Mouse (Mus musculus): ENCODE data around the gene Gm15557.
"Not testable (repeated sequence)": the region's sequence is repeated elsewhere in the genome, so short reads cannot be mapped to it uniquely, and the experiment has no call there.

Gene Gm15557

DNA sequence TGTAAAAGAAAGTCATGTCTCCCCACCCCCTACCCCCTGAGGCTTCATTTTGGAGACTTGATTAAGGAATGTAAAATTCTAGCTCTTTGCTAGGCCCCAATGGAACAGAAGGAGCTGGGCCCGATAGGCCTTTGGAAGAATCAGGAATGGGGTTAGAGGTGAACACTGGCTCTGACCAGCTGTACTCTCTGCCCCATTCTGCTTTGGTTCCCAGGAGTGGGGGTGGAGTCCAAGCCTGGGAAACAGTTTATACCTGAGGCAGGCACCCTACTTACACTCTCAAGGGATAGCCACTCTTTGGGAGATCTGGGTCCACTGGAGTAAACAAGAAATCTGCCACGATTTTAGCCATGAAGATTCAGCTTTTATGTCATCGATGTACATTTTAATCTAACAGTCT, at the start of gene Gm15557:
Gene Gm15557 (plus strand): TSS at position 48 of the 400 bp plus-strand sequence.
- ATAC-seq (ENCODE audit: insufficient number of reproducible peaks, low FRiP score, low TSS enrichment): no peak

DNA sequence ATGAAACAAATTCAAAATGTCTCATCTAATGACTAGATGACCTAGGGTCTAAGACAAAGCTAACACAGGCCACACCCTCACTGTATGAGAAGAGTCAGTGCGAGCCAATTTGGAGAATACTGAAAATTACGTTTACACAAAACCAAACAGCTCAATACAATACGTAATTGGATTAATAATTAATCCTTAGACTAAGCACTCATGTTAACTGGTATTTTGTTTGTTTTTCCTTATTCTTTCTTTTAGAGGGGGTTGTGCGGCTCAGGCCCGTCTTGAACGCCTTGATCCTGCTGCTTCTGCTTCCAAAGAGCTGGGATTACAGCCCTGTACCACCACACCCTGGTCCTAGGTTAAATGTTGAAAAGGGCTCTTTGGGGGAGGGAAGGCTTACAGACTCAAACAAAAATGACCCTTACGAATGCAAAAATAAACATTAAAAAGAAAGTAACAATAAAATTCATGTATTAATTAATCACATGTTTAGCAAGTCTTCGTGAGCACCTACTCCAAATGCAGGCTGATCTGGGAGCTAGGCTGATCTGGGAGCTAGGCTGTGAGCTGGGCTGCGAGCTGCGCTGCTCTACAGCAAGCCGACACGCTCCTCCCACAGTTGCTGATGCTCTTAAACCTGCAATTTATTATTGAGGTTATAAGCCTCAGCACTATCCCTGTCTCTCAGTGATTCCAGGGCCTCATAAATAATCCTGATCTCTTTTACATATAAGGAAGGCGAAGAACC, 46.1 kb upstream of the Gm15557 start:
- no peak for ATAC-seq (ENCODE audit: insufficient number of reproducible peaks, low FRiP score, low TSS enrichment)

- no peak for ATAC-seq (ENCODE audit: insufficient number of reproducible peaks, low FRiP score, low TSS enrichment)
Observed at GRCm38 (mm10) chr2:155895046-155895735, 45.3 kb upstream of the Gm15557 start.

- ATAC-seq (ENCODE audit: insufficient number of reproducible peaks, low FRiP score, low TSS enrichment): no peak; the same call in 1 of the 2 replicates
Observed at GRCm38 (mm10) chr2:155902989-155903631, 37.4 kb upstream of the Gm15557 start.

- no peak for ATAC-seq (ENCODE audit: insufficient number of reproducible peaks, low FRiP score, low TSS enrichment)
Observed at GRCm38 (mm10) chr2:155903632-155904008, 36.9 kb upstream of the Gm15557 start.

DNA sequence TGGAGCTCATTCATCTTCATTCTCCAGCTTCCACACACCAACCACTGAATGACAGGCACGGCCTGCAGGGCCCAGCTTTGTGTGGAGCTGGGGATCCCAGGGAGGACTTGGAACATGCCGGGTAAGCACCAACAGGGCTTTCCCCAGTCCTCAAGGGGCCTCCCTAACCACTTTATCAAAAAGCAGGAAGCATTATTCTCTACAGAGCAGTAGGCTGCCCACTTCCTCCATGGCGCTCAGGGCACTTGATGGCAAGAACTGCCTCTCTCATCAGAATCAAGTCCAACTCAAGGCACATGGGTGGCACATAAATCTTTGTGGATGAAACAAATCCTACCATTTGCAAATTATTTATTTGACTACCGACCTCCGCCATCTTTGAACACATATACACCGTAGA, 25.8 kb upstream of the Gm15557 start:
- ATAC-seq (ENCODE audit: insufficient number of reproducible peaks, low FRiP score, low TSS enrichment): no peak

DNA sequence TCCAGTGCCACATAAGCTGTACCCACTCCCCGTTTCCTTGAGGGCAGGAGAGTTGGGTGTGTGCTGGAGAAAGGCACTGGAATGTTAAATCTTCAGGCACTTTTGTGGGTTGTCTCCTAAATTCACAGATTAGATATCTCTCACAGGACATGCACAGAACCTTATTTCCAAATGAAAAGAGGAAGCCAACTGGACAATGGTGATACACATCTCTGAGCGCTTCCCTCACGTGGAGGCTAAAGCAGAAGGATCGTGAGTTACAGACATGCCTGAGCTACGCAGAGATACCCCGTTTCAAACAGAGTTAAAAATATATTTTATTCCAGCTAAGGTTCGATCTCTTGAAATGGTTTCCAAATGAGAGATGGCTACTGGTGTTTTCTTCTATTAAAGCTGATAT, 17.4 kb upstream of the Gm15557 start:
- ATAC-seq (ENCODE audit: insufficient number of reproducible peaks, low FRiP score, low TSS enrichment): no peak

DNA sequence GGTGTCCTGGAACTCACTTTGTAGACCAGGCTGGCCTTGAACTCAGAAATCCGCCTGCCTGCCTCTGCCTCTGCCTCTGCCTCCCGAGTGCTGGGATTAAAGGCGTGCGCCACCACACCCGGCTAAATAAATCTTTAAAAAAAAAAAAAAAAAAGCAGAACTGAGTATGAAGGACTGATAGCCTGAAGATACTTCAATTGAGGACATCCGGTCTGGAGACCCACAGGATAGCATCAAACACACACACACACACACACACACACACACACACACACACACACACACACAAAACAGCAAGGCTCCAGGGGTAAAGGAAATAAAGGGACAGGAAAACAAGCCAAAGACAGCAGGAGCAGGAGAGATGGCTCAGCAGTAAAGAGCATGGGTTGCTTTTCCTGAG, 15.3 kb upstream of the Gm15557 start:
- ATAC-seq (ENCODE audit: insufficient number of reproducible peaks, low FRiP score, low TSS enrichment): not testable (repeated sequence)

DNA sequence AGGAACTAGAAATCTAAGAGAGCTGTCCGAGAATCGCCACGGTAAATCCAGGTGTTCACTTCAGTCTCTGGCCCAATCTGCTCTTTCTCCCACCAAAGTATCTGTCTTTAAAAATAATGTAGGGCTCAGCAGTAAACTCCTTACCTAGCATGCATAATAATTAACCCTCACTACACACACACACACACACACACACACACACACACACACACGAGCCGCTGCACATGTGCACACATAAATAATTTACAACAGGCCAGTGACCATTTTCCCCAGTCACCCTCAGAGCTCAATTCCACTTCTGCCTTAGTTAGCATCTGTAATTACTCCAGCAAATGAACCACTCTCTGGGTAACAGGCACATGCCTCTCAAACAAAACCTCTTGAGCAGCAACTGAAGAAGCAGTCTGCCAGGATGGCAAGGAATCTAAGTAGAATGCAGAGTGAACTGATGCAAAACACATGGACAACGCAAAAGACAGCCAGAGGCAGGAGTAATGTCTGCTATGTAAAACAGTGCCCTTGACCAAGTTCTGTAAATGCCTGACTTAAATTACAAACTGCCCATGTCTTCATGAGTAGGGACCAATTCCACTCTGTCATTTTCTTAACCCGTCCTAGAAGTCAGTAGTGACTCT, 11.7 kb upstream of the Gm15557 start:
- ATAC-seq (ENCODE audit: insufficient number of reproducible peaks, low FRiP score, low TSS enrichment): no peak

GRCm38 (mm10) chr2:155929531-155930442, 10.7 kb upstream of the Gm15557 start, which contains the start of gene Uqcc1:
Gene Uqcc1 (minus strand): TSS chr2:155930310.
- ATAC-seq (ENCODE audit: insufficient number of reproducible peaks, low FRiP score, low TSS enrichment): peak; percentile 94

- ATAC-seq (ENCODE audit: insufficient number of reproducible peaks, low FRiP score, low TSS enrichment): no peak
Observed at GRCm38 (mm10) chr2:155939897-155940529, 515 bp upstream of the Gm15557 start.

DNA sequence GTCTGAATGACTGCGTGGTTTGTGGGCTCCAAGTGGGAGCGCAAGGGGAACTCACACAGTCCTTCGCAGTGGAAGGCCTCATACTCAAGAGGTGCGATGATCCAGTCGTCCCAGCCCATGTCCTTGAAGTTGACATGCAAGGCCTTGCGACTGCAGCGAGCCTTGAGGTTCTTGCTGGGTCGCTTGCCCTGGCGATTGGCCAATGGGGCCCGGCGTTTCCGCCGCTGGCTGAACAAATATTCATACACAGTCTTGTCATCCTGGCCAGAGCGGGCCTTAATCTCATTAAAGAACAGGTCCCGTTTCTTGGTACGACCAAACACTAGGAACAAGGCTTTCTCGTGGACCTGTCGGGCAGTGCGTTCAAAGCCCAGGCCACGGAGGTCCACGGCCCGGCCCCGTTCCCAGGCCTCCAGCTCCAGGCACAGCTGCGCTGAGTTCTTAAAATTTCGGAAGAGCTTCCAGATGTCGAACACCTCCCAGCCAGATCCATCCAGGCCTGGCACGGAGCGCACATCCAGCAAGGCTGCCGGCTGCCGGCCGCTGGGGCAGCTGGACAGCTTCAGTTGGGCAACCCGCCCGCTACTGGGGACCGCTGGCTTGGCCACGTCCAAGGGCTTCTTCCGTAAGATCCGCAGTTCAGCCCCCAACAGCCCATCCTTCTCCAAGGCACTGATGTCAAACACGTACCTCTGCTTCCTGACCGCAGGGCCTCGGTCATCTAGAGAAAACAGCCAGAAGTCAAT, 1.3 kb downstream of the Gm15557 start:
- no peak for ATAC-seq (ENCODE audit: insufficient number of reproducible peaks, low FRiP score, low TSS enrichment)

- ATAC-seq (ENCODE audit: insufficient number of reproducible peaks, low FRiP score, low TSS enrichment): no peak
Observed at GRCm38 (mm10) chr2:155943463-155943862, 2.9 kb downstream of the Gm15557 start.

GRCm38 (mm10) chr2:155944685-155945084, 4.2 kb downstream of the Gm15557 start:
- ATAC-seq (ENCODE audit: insufficient number of reproducible peaks, low FRiP score, low TSS enrichment): no peak

GRCm38 (mm10) chr2:155945124-155945523, 4.6 kb downstream of the Gm15557 start, which contains the start of gene Gdf5:
Gene Gdf5 (minus strand): TSS chr2:155945367.
- no peak for ATAC-seq (ENCODE audit: insufficient number of reproducible peaks, low FRiP score, low TSS enrichment)

- no peak for ATAC-seq (ENCODE audit: insufficient number of reproducible peaks, low FRiP score, low TSS enrichment)
Observed at GRCm38 (mm10) chr2:155945580-155945979, 5.1 kb downstream of the Gm15557 start.

- no peak for ATAC-seq (ENCODE audit: insufficient number of reproducible peaks, low FRiP score, low TSS enrichment)
Observed at GRCm38 (mm10) chr2:155946069-155946468, 5.5 kb downstream of the Gm15557 start.

DNA sequence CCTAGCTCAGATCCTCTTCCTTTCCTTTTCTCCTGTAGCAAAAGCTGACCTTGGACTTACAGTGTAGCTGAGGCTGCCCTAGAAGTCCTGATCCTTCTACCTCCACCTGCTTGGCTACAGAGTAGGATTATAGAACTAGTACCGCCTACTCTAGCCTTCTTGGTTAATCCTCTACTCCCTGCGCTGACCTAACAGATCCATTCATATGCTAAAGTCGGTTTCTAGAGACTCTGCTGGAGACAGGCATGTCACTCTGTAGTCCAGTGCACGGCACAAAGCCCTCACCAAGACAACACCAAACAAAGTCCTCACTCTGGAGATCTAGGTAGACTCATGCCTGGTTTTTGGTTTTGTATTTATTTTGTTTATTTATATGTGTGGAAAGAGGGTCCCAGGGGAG, 6.0 kb downstream of the Gm15557 start:
- no peak for ATAC-seq (ENCODE audit: insufficient number of reproducible peaks, low FRiP score, low TSS enrichment)
